Mouse (Mus musculus): ENCODE results near the gene Rora.

DNA sequence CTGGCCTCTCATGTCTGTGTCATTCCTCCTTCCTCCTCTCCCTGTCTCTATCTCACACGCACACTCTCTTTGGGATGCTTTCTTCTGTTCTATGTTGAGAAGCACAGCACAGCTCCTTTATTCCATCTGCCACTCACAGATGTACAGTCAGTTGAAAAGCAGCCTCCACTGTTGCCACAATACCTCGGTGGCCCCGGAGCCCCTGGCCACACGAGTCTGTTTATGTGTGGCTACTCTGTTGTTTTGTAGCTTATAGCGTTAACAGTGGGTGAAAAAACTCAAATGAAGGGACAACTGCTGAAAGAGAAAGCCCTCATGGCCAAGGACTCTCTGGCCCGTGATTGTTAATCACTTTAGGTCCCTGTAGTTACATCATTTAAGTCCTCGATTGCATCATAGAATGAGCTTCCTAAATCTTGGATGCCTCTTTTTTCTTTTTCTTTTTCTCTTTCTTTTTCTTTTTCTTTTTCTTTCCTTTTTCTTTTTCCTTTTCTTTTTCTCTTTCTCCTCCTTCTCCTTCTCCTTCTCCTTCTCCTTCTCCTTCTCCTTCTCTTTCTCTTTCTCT, 336.4 kb downstream of the Rora start:
- no peak for TF ChIP-seq POLR2A (IDR thresholded peaks at IDR 0.05; ENCODE audit: extremely low read depth, insufficient read depth, low read length)
- no peak for TF ChIP-seq CTCF (IDR thresholded peaks at IDR 0.05; ENCODE audit: low read depth, low read length)
